Mouse (Mus musculus): Measurements from ENCODE around the gene Olfr111. TPM values are rescaled to one million over a fixed set of nuclear protein-coding genes. Genes with fewer than 3 reads are reported as not detected.

Olfr111 gene
- polyA plus RNA-seq, 1 experiment from 2014 or later: not detected

DNA sequence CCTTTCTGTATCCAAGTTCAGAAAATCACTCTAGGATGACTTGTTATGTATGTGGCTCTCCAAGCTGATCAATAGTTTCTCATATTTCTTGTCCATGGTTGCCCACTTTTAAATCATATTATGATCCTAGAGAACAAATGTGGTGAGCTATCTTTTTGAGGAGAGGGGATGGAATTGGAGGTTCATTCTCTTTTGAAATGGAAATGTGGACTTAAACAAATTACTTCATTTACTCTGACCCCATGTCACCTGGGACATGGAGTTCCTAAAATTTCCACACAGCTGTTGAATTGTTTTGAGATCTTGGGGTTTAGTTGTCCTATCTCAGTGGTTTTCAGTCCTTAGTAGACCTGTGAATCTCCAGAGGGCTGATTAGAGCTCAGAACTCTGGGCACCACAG lies 69.7 kb downstream of the Olfr111 start, which contains the start of gene Olfr113:
Gene Olfr113 (minus strand): TSS at position 101 of the 400 bp plus-strand sequence.
- Histone ChIP-seq H3K27me3 (replicated peaks; ENCODE audit: low read depth, poor library complexity, severe bottlenecking) (no peaks in the 10 kb centered on the region), H3K4me3 (no peak within 1 kb of the TSS), H3K4me1 (no peaks in the 10 kb centered on the region), H3K27ac (replicated peaks) (no peak within 1 kb of the TSS), H3K36me3 (replicated peaks) (no peaks in the 10 kb centered on the region), H3K9me3 (no peaks in the 10 kb centered on the region)
- DNase-seq (ENCODE audit: low spot score): no peak

Other genes with a start within 250 kb of the Olfr111 start
- not detected in 2 replicates for gene Olfr98, start 244.3 kb upstream of the Olfr111 start, polyA plus RNA-seq (2016; fragmentation: Nextera tagmentation; extraction: Ambion mirVana)
- gene H2-M3, start 237.8 kb upstream of the Olfr111 start, polyA plus RNA-seq (2016; fragmentation: Nextera tagmentation; extraction: Ambion mirVana): 1.7 and 1.8 TPM in 2 replicates
- gene Olfr99, start 224.6 kb upstream of the Olfr111 start, polyA plus RNA-seq (2016; fragmentation: Nextera tagmentation; extraction: Ambion mirVana): not detected in 2 replicates
- gene Olfr101, start 203.7 kb upstream of the Olfr111 start, polyA plus RNA-seq (2016; fragmentation: Nextera tagmentation; extraction: Ambion mirVana): not detected in 2 replicates
- gene Olfr102, start 191.0 kb upstream of the Olfr111 start, polyA plus RNA-seq (2016; fragmentation: Nextera tagmentation; extraction: Ambion mirVana): not detected in 2 replicates
- not detected in 2 replicates for gene Olfr103, start 168.3 kb upstream of the Olfr111 start, polyA plus RNA-seq (2016; fragmentation: Nextera tagmentation; extraction: Ambion mirVana)
- not detected in 2 replicates for gene Olfr104-ps, start 148.4 kb upstream of the Olfr111 start, polyA plus RNA-seq (2016; fragmentation: Nextera tagmentation; extraction: Ambion mirVana)
- not detected in 2 replicates for gene Olfr105-ps, start 129.0 kb upstream of the Olfr111 start, polyA plus RNA-seq (2016; fragmentation: Nextera tagmentation; extraction: Ambion mirVana)
- not detected in 2 replicates for gene Olfr106-ps, start 117.6 kb upstream of the Olfr111 start, polyA plus RNA-seq (2016; fragmentation: Nextera tagmentation; extraction: Ambion mirVana)
- not detected in 2 replicates for gene Olfr107, start 108.8 kb upstream of the Olfr111 start, polyA plus RNA-seq (2016; fragmentation: Nextera tagmentation; extraction: Ambion mirVana)
- not detected in 2 replicates for gene Olfr108, start 62.5 kb upstream of the Olfr111 start, polyA plus RNA-seq (2016; fragmentation: Nextera tagmentation; extraction: Ambion mirVana)
- not detected in 2 replicates for gene Olfr109, start 49.1 kb upstream of the Olfr111 start, polyA plus RNA-seq (2016; fragmentation: Nextera tagmentation; extraction: Ambion mirVana)
- not detected in 2 replicates for gene H2-M2, start 24.5 kb upstream of the Olfr111 start, polyA plus RNA-seq (2016; fragmentation: Nextera tagmentation; extraction: Ambion mirVana)
- gene Olfr110, start 15.6 kb upstream of the Olfr111 start, polyA plus RNA-seq (2016; fragmentation: Nextera tagmentation; extraction: Ambion mirVana): not detected in 2 replicates
- gene Olfr112, start 61.4 kb downstream of the Olfr111 start, polyA plus RNA-seq (2016; fragmentation: Nextera tagmentation; extraction: Ambion mirVana): not detected in 2 replicates
- gene Olfr113, start 69.6 kb downstream of the Olfr111 start, polyA plus RNA-seq (2016; fragmentation: Nextera tagmentation; extraction: Ambion mirVana): not detected in 2 replicates
- not detected in 2 replicates for gene Olfr114, start 84.7 kb downstream of the Olfr111 start, polyA plus RNA-seq (2016; fragmentation: Nextera tagmentation; extraction: Ambion mirVana)
- not detected in 2 replicates for gene Olfr115, start 119.1 kb downstream of the Olfr111 start, polyA plus RNA-seq (2016; fragmentation: Nextera tagmentation; extraction: Ambion mirVana)
- gene Olfr116, start 119.2 kb downstream of the Olfr111 start, polyA plus RNA-seq (2016; fragmentation: Nextera tagmentation; extraction: Ambion mirVana): not detected in 2 replicates
- not detected in 2 replicates for gene Olfr117, start 155.8 kb downstream of the Olfr111 start, polyA plus RNA-seq (2016; fragmentation: Nextera tagmentation; extraction: Ambion mirVana)
- gene Olfr118, start 159.0 kb downstream of the Olfr111 start, polyA plus RNA-seq (2016; fragmentation: Nextera tagmentation; extraction: Ambion mirVana): not detected in 2 replicates
- not detected in 2 replicates for gene Olfr119, start 188.5 kb downstream of the Olfr111 start, polyA plus RNA-seq (2016; fragmentation: Nextera tagmentation; extraction: Ambion mirVana)
- not detected in 2 replicates for gene Olfr120, start 213.8 kb downstream of the Olfr111 start, polyA plus RNA-seq (2016; fragmentation: Nextera tagmentation; extraction: Ambion mirVana)
- gene Olfr121, start 240.8 kb downstream of the Olfr111 start, polyA plus RNA-seq (2016; fragmentation: Nextera tagmentation; extraction: Ambion mirVana): not detected in 2 replicates